Mouse (Mus musculus) liver, adult 2 months (tissue): ENCODE measurements at regions not wholly inside any gene's neighbourhood (a gene's known extent, or its start where the extent isn't known, plus 50 kb on each side); places are given as distances from the start of the nearest gene placed in this dataset.

Experiments used
- CTCF ChIP-seq: fragments of 200-500 bp; IDR thresholded peaks from 2 replicates; pipeline ENCODE4 v1.5.1; 2011; ENCODE audit warnings: low read depth, low read length, control low read depth
- POLR2A ChIP-seq: fragments of 200-500 bp; IDR thresholded peaks from 2 replicates; pipeline ENCODE4 v1.6.1; 2011; ENCODE audit warnings: low read length, control low read depth; ENCODE audit not compliant: insufficient read depth; ENCODE audit errors: extremely low read depth

- TF ChIP-seq POLR2A = no peak
- no peak for TF ChIP-seq CTCF
These were observed 75.7 kb upstream of the Cop1 start for GRCm38 (mm10) chr1:159156428-159156827.
